Mouse (Mus musculus): ENCODE measurements around the gene Ermap. TPM values are rescaled to one million over a fixed set of nuclear protein-coding genes. Genes with fewer than 3 reads are reported as not detected.

The Ermap gene
- polyA plus RNA-seq, 1 experiment from 2014 or later, result 328 TPM

GRCm38 (mm10) chr4:119133306-119133705, 56.5 kb downstream of the Ermap start:
- Histone ChIP-seq H3K36me3 (peaks cover 100% of the 10 kb centered on the region), H3K4me2 (no peak overlapping the region), H3K9me3 (replicated peaks) (no peaks in the 10 kb centered on the region), H3K4me1 (peaks cover 50% of the 10 kb centered on the region), H3K27ac (no peak overlapping the region), H3K27me3 (replicated peaks) (no peaks in the 10 kb centered on the region), H3K9ac (no peak overlapping the region), H3K4me3 (no peak overlapping the region)
- no peak for ATAC-seq
- WGBS (ENCODE audit: insufficient replicate concordance), result 90% methylated on average over 13 of the region's 13 CpGs

- H3K4me3 ChIP-seq, result no peak overlapping the region
- no peaks in the 10 kb centered on the region for H3K27me3 ChIP-seq (replicated peaks)
- H3K4me2 ChIP-seq, result no peak overlapping the region
- no peak overlapping the region for H3K9ac ChIP-seq
- H3K27ac ChIP-seq, result no peak overlapping the region
- 86% methylated on average over 8 of the region's 8 CpGs for WGBS (ENCODE audit: insufficient replicate concordance)
- H3K9me3 ChIP-seq (replicated peaks), result no peaks in the 10 kb centered on the region
- peaks cover 100% of the 10 kb centered on the region for H3K36me3 ChIP-seq
- H3K4me1 ChIP-seq, result peaks cover 51% of the 10 kb centered on the region
- ATAC-seq, result no peak
These were observed 58.5 kb downstream of the Ermap start for GRCm38 (mm10) chr4:119131189-119131910.

GRCm38 (mm10) chr4:119129096-119129495, 60.7 kb downstream of the Ermap start:
- Histone ChIP-seq H3K4me3 (no peak overlapping the region), H3K9ac (0 out of 2 replicates have a peak overlapping the region, but pooled peaks have one; percentile 4), H3K27ac (peak overlapping the region; percentile 64), H3K36me3 (peaks cover 100% of the 10 kb centered on the region), H3K9me3 (replicated peaks) (no peaks in the 10 kb centered on the region), H3K4me2 (peak overlapping the region; percentile 32; the same call in 1 of the 2 replicates), H3K27me3 (replicated peaks) (no peaks in the 10 kb centered on the region), H3K4me1 (peaks cover 63% of the 10 kb centered on the region)
- ATAC-seq, result no peak
- WGBS (ENCODE audit: insufficient replicate concordance), result 57% methylated on average over 1 of the region's 1 CpGs

- Histone ChIP-seq H3K4me3 (no peak overlapping the region; the same call in 1 of the 2 replicates), H3K27me3 (replicated peaks) (no peaks in the 10 kb centered on the region), H3K9me3 (replicated peaks) (no peaks in the 10 kb centered on the region), H3K36me3 (peaks cover 100% of the 10 kb centered on the region), H3K27ac (peak overlapping the region; percentile 64), H3K4me2 (peak overlapping the region; percentile 32), H3K9ac (peak overlapping the region; percentile 36; the same call in 1 of the 2 replicates), H3K4me1 (peaks cover 69% of the 10 kb centered on the region)
- WGBS (ENCODE audit: insufficient replicate concordance), result 51% methylated on average over 7 of the region's 7 CpGs
- ATAC-seq, result peak; percentile 14
These were observed 61.3 kb downstream of the Ermap start for GRCm38 (mm10) chr4:119128547-119128946.

GRCm38 (mm10) chr4:119127229-119127628, 62.6 kb downstream of the Ermap start:
- Histone ChIP-seq H3K4me3 (no peak overlapping the region), H3K36me3 (peaks cover 100% of the 10 kb centered on the region), H3K4me2 (peak overlapping the region; percentile 20), H3K9me3 (replicated peaks) (no peaks in the 10 kb centered on the region), H3K27ac (peak overlapping the region; percentile 58), H3K27me3 (replicated peaks) (no peaks in the 10 kb centered on the region), H3K4me1 (peaks cover 82% of the 10 kb centered on the region), H3K9ac (no peak overlapping the region)
- 32% methylated on average over 6 of the region's 6 CpGs for WGBS (ENCODE audit: insufficient replicate concordance)
- ATAC-seq, result no peak

GRCm38 (mm10) chr4:119125577-119126270, 64.1 kb downstream of the Ermap start:
- no peaks in the 10 kb centered on the region for H3K27me3 ChIP-seq (replicated peaks)

More at GRCm38 (mm10) chr4:119125577-119126270, 64.1 kb downstream of the Ermap start:
- Histone ChIP-seq H3K27ac (peak overlapping the region; percentile 58), H3K4me3 (no peak overlapping the region), H3K9me3 (replicated peaks) (no peaks in the 10 kb centered on the region), H3K9ac (peak overlapping the region; percentile 41; the same call in 1 of the 2 replicates), H3K36me3 (peaks cover 100% of the 10 kb centered on the region), H3K4me2 (no peak overlapping the region), H3K4me1 (peaks cover 91% of the 10 kb centered on the region)
- 59% methylated on average over 9 of the region's 9 CpGs for WGBS (ENCODE audit: insufficient replicate concordance)
- ATAC-seq, result no peak

MicroRNAs encoded within 50 kb of the gene (microRNA counts, 519-probe panel; counts per million panel counts)
- microRNA mmu-miR-1957, result 582 counts per million, percentile 70 among the panel's probes with 10 or more counts

Small RNA genes within 50 kb of the gene (microRNA-seq; reads per million reads assigned to microRNA genes)
- not detected for gene Mir1957a

Other genes starting within 250 kb of the Ermap start
- not detected in 2 replicates for gene Lao1, start 228.4 kb downstream of the Ermap start, polyA plus RNA-seq (2016; fragmentation: Nextera tagmentation; extraction: Ambion mirVana)
- 309 TPM in 2 replicates for gene Slc2a1, start 81.3 kb downstream of the Ermap start, polyA plus RNA-seq (2016; fragmentation: Nextera tagmentation; extraction: Ambion mirVana)
- 3.6 and 3.8 TPM in 2 replicates for gene Zfp691, start 15.8 kb downstream of the Ermap start, polyA plus RNA-seq (2016; fragmentation: Nextera tagmentation; extraction: Ambion mirVana)
- 114 and 121 TPM in 2 replicates for gene Svbp, start 5.3 kb upstream of the Ermap start, polyA plus RNA-seq (2016; fragmentation: Nextera tagmentation; extraction: Ambion mirVana)
- not detected in 2 replicates for gene Tmem269, start 28.2 kb upstream of the Ermap start, polyA plus RNA-seq (2016; fragmentation: Nextera tagmentation; extraction: Ambion mirVana)
- gene AU022252, start 42.7 kb upstream of the Ermap start, polyA plus RNA-seq (2016; fragmentation: Nextera tagmentation; extraction: Ambion mirVana), result 18.1 and 19.6 TPM in 2 replicates
- 9.7 and 11.4 TPM in 2 replicates for gene P3h1, start 42.9 kb upstream of the Ermap start, polyA plus RNA-seq (2016; fragmentation: Nextera tagmentation; extraction: Ambion mirVana)
- gene Cldn19, start 65.4 kb upstream of the Ermap start, polyA plus RNA-seq (2016; fragmentation: Nextera tagmentation; extraction: Ambion mirVana), result not detected in 2 replicates
- 699 and 700 TPM in 2 replicates for gene Ybx1, start 104.6 kb upstream of the Ermap start, polyA plus RNA-seq (2016; fragmentation: Nextera tagmentation; extraction: Ambion mirVana)
- 88.1 and 93.4 TPM in 2 replicates for gene Ppih, start 130.5 kb upstream of the Ermap start, polyA plus RNA-seq (2016; fragmentation: Nextera tagmentation; extraction: Ambion mirVana)
- gene Ccdc30, start 225.5 kb upstream of the Ermap start, polyA plus RNA-seq (2016; fragmentation: Nextera tagmentation; extraction: Ambion mirVana), result 1.4 and 1.9 TPM in 2 replicates
- 20.2 and 20.9 TPM in 2 replicates for gene Ppcs, start 232.4 kb upstream of the Ermap start, polyA plus RNA-seq (2016; fragmentation: Nextera tagmentation; extraction: Ambion mirVana)
- gene Zmynd12, start 232.8 kb upstream of the Ermap start, polyA plus RNA-seq (2016; fragmentation: Nextera tagmentation; extraction: Ambion mirVana), result 0.16 and 0.23 TPM in 2 replicates